Mouse (Mus musculus): ENCODE data around the gene 1700025G04Rik. TPM values are rescaled to one million over a fixed set of nuclear protein-coding genes. Genes with fewer than 3 reads are reported as not detected.
A peak's percentile ranks its signal among the peaks of the same experiment; 100 is the strongest.

1700025G04Rik gene
- total RNA-seq, 2 experiments from 2014 or later: 38.9 to 41.0 TPM

- DNase-seq: no peak
Observed at GRCm38 (mm10) chr1:151994271-151994670, 95.7 kb downstream of the 1700025G04Rik start.

GRCm38 (mm10) chr1:151991505-151991904, 98.4 kb downstream of the 1700025G04Rik start:
- DNase-seq: no peak

- DNase-seq: no peak
Observed at GRCm38 (mm10) chr1:151990615-151991014, 99.3 kb downstream of the 1700025G04Rik start.

- DNase-seq: no peak
Observed at GRCm38 (mm10) chr1:151988713-151989112, 101.2 kb downstream of the 1700025G04Rik start.

- no peak for DNase-seq
Observed at GRCm38 (mm10) chr1:151988066-151988465, 101.9 kb downstream of the 1700025G04Rik start.

GRCm38 (mm10) chr1:151986024-151986778, 103.7 kb downstream of the 1700025G04Rik start:
- DNase-seq: peak; percentile 44 to 62

- DNase-seq: no peak
Observed at GRCm38 (mm10) chr1:151985056-151985455, 104.9 kb downstream of the 1700025G04Rik start.

- no peak for DNase-seq
Observed at GRCm38 (mm10) chr1:151983991-151984390, 105.9 kb downstream of the 1700025G04Rik start.

- no peak for DNase-seq
Observed at GRCm38 (mm10) chr1:151980498-151980897, 109.4 kb downstream of the 1700025G04Rik start.

GRCm38 (mm10) chr1:151979803-151980456, 110.0 kb downstream of the 1700025G04Rik start:
- DNase-seq: peak in 1 of 2 experiments; percentile 28

- DNase-seq: no peak
Observed at GRCm38 (mm10) chr1:151978751-151979150, 111.2 kb downstream of the 1700025G04Rik start.

GRCm38 (mm10) chr1:151977596-151977995, 112.3 kb downstream of the 1700025G04Rik start:
- DNase-seq: no peak

GRCm38 (mm10) chr1:151976850-151977249, 113.1 kb downstream of the 1700025G04Rik start:
- DNase-seq: no peak

GRCm38 (mm10) chr1:151975418-151976379, 114.2 kb downstream of the 1700025G04Rik start:
- peak; percentile 40 to 45 for DNase-seq

- DNase-seq: peak; percentile 63 to 75
Observed at GRCm38 (mm10) chr1:151974887-151975286, 115.0 kb downstream of the 1700025G04Rik start.

- no peak for DNase-seq
Observed at GRCm38 (mm10) chr1:151974424-151974823, 115.5 kb downstream of the 1700025G04Rik start.

GRCm38 (mm10) chr1:151973110-151973700, 116.7 kb downstream of the 1700025G04Rik start:
- no peak for DNase-seq

- no peak for DNase-seq
Observed at GRCm38 (mm10) chr1:151971581-151971980, 118.3 kb downstream of the 1700025G04Rik start.

GRCm38 (mm10) chr1:151968126-151968525, 121.8 kb downstream of the 1700025G04Rik start:
- DNase-seq: no peak

GRCm38 (mm10) chr1:151964811-151965210, 125.1 kb downstream of the 1700025G04Rik start:
- DNase-seq: no peak

- DNase-seq: peak in 1 of 2 experiments; percentile 42
Observed at GRCm38 (mm10) chr1:151963248-151963647, 126.7 kb downstream of the 1700025G04Rik start.

- no peak for DNase-seq
Observed at GRCm38 (mm10) chr1:151962078-151962477, 127.8 kb downstream of the 1700025G04Rik start.

Measured in heart, adult 18-20 months (tissue).